Comparison of ENCODE assay signal across 9 mouse cellular contexts in genomic region chr8:64205321-64206023, GRCm38 (mm10). TPM values are rescaled to one million over a fixed set of nuclear protein-coding genes. Genes with fewer than 3 reads are reported as not detected.
DNase-seq lines count a peak whose midpoint lies in the region; ATAC-seq and TF ChIP-seq lines count a peak whose summit lies in the region.
"Had no signal": no experiment of that assay in that cellular context is flagged by ENCODE, and none has a peak within 500 bp of the region (broad histone marks: within the 10 kb centered on the region; RNA-seq: fewer than 3 reads in every experiment).

No protein-coding gene starts in this region.

- no peak for TF ChIP-seq POLR2A in heart, adult 2 months (IDR thresholded peaks at IDR 0.05; ENCODE audit: insufficient read depth, low read depth, low read length)

- no peak for TF ChIP-seq CTCF in heart, adult 2 months (IDR thresholded peaks at IDR 0.05)

- H3K9ac ChIP-seq in embryonic facial prominence, embryonic 11.5 days (replicated peaks; ENCODE audit: low read length) = peak overlapping the region; percentile 62
- peak overlapping the region; percentile 65 for H3K9ac ChIP-seq in heart, adult 2 months (ENCODE audit: low read depth, low read length)
- H3K9ac ChIP-seq in liver, embryonic 16.5 days (ENCODE audit: low read depth, low read length) = no peak overlapping the region
- H3K9ac ChIP-seq in neural tube, embryonic 15.5 days (replicated peaks) = peak overlapping the region; percentile 74

- H3K79me2 ChIP-seq in heart, adult 2 months (replicated peaks; ENCODE audit: control insufficient read depth, insufficient read depth, low read length) = no peaks in the 10 kb centered on the region

- H3K36me3 ChIP-seq in embryonic facial prominence, embryonic 11.5 days (replicated peaks; ENCODE audit: control insufficient read depth, insufficient read depth, low read depth, low read length) = no peaks in the 10 kb centered on the region
- H3K36me3 ChIP-seq in heart, adult 2 months (ENCODE audit: control insufficient read depth, insufficient read depth, low read length) = no peaks in the 10 kb centered on the region
- no peaks in the 10 kb centered on the region for H3K36me3 ChIP-seq in liver, embryonic 16.5 days (ENCODE audit: control insufficient read depth, insufficient read depth)
- H3K36me3 ChIP-seq in neural tube, embryonic 15.5 days = no peaks in the 10 kb centered on the region

- H3K4me2 ChIP-seq in embryonic facial prominence, embryonic 11.5 days (ENCODE audit: low read depth, low read length) = peak overlapping the region; percentile 98
- H3K4me2 ChIP-seq in liver, embryonic 16.5 days (ENCODE audit: low read depth, low read length) = peak overlapping the region; percentile 64
- H3K4me2 ChIP-seq in neural tube, embryonic 15.5 days = peak overlapping the region; percentile 98

- H3K9me3 ChIP-seq in embryonic facial prominence, embryonic 11.5 days (replicated peaks; ENCODE audit: control insufficient read depth, low read length) = no peaks in the 10 kb centered on the region
- no peaks in the 10 kb centered on the region for H3K9me3 ChIP-seq in liver, embryonic 16.5 days (replicated peaks; ENCODE audit: control insufficient read depth, low read length)
- no peaks in the 10 kb centered on the region for H3K9me3 ChIP-seq in neural tube, embryonic 15.5 days (replicated peaks)

- WGBS in embryonic facial prominence, embryonic 11.5 days = 0% methylated on average over 46 of the region's 61 CpGs
- WGBS in heart, adult 2 months = under 1% methylated on average over 61 of the region's 61 CpGs
- WGBS in liver, embryonic 16.5 days (ENCODE audit: insufficient replicate concordance) = under 1% methylated on average over 53 of the region's 61 CpGs
- WGBS in neural tube, embryonic 15.5 days = under 1% methylated on average over 51 of the region's 61 CpGs

- DNase-seq in urinary bladder, adult 2 months (ENCODE audit: low spot score) = peak; percentile 25
- DNase-seq in urinary bladder, postnatal 36 days (ENCODE audit: low spot score in 2 of 2) = no peak
- DNase-seq in embryonic facial prominence, embryonic 11.5 days (ENCODE audit: low spot score) = peak; percentile 50
- DNase-seq in heart, adult 2 months = peak; percentile 32 to 53
- peak; percentile 3 to 11 for DNase-seq in kidney, adult 8-10 months
- DNase-seq in spleen, postnatal 10 days (ENCODE audit: low spot score in 2 of 2) = no peak

- H3K27me3 ChIP-seq in embryonic facial prominence, embryonic 11.5 days (ENCODE audit: control insufficient read depth, insufficient read depth, low read length) = no peaks in the 10 kb centered on the region
- H3K27me3 ChIP-seq in heart, adult 2 months (ENCODE audit: control insufficient read depth, insufficient read depth, low read length) = peaks cover 3% of the 10 kb centered on the region; the same call in 1 of the 2 replicates
- H3K27me3 ChIP-seq in liver, embryonic 16.5 days (ENCODE audit: control insufficient read depth, insufficient read depth, low read depth, low read length) = peaks cover 37% of the 10 kb centered on the region
- peaks cover 20% of the 10 kb centered on the region for H3K27me3 ChIP-seq in neural tube, embryonic 15.5 days (replicated peaks)

- peak overlapping the region; percentile 60 for H3K4me3 ChIP-seq in embryonic facial prominence, embryonic 11.5 days (ENCODE audit: low read depth, low read length)
- peak overlapping the region; percentile 58 for H3K4me3 ChIP-seq in heart, adult 2 months
- peak overlapping the region; percentile 49 for H3K4me3 ChIP-seq in liver, embryonic 16.5 days (ENCODE audit: low read depth, low read length)
- H3K4me3 ChIP-seq in neural tube, embryonic 15.5 days (replicated peaks) = peak overlapping the region; percentile 69

- ATAC-seq in embryonic facial prominence, embryonic 11.5 days (replicated peaks; ENCODE audit: insufficient number of reproducible peaks, low FRiP score, low TSS enrichment, low read depth) = peak; percentile 66
- ATAC-seq in liver, embryonic 16.5 days (ENCODE audit: low read depth) = 0 out of 2 replicates have a peak, but pooled peaks have one; percentile 11
- peak; percentile 80 for ATAC-seq in neural tube, embryonic 15.5 days (ENCODE audit: low FRiP score)

- no peak overlapping the region for H3K27ac ChIP-seq in embryonic facial prominence, embryonic 11.5 days (replicated peaks; ENCODE audit: low read depth, low read length)
- no peak overlapping the region for H3K27ac ChIP-seq in heart, adult 2 months
- H3K27ac ChIP-seq in liver, embryonic 16.5 days (ENCODE audit: low read length) = no peak overlapping the region
- peak overlapping the region; percentile 54 for H3K27ac ChIP-seq in neural tube, embryonic 15.5 days (replicated peaks)

- intact Hi-C loops in heart, adult 2 months (cut with DNase I) = loop anchor here (10.0 kb wide), 1 partner anchor 339 kb away; no protein-coding TSS in a partner anchor

- no peak for TF ChIP-seq EP300 in heart, adult 2 months (IDR thresholded peaks at IDR 0.05; ENCODE audit: insufficient read depth, low read depth, low read length)

- H3K4me1 ChIP-seq in embryonic facial prominence, embryonic 11.5 days (ENCODE audit: control insufficient read depth, insufficient read depth, low read length) = no peaks in the 10 kb centered on the region
- no peaks in the 10 kb centered on the region; the same call in 1 of the 2 replicates for H3K4me1 ChIP-seq in heart, adult 2 months (ENCODE audit: control insufficient read depth, insufficient read depth, low read length)
- no peaks in the 10 kb centered on the region for H3K4me1 ChIP-seq in liver, embryonic 16.5 days (ENCODE audit: control insufficient read depth, low read depth, low read length)
- H3K4me1 ChIP-seq in neural tube, embryonic 15.5 days = peaks cover 19% of the 10 kb centered on the region

RNA-seq across cellular contexts. Expression of gene Tll1, which starts 0.6 kb away (rescaled TPM):
- 0.77 and 1.3 TPM in 2 replicates for polyA plus RNA-seq in urinary bladder, adult 2 months (2012; rRNA removed)
- 1.8 and 2.1 TPM in 2 replicates for polyA plus RNA-seq in embryonic facial prominence, embryonic 11.5 days (2014; fragmentation: Nextera tagmentation; extraction: Ambion mirVana)
- 1 to 10 TPM in 1 of 2 experiments, under 1 TPM in 1; 0.66 to 1.2 TPM for total RNA-seq in heart, adult 2 months (2021)
- 0.29 and 0.41 TPM in 2 replicates for polyA plus RNA-seq in heart, adult 2 months (2012; rRNA removed)
- polyA plus RNA-seq in liver, embryonic 16.5 days (2015; fragmentation: Nextera tagmentation; extraction: Ambion mirVana) = 0.05 TPM in 1 of 2 replicates, not detected in the other
- polyA plus RNA-seq in neural tube, embryonic 15.5 days (2015; fragmentation: Nextera tagmentation; extraction: Ambion mirVana) = 3.0 and 3.1 TPM in 2 replicates
- total RNA-seq: neutrophil, adult 5-6 weeks had no signal

Comparison
In these comparisons a context has a peak if more than half of its experiments do, and no peak if none do; other contexts are left out.
1. DNase-seq: peak in urinary bladder, adult 2 months (single experiment), embryonic facial prominence, embryonic 11.5 days (single experiment), heart, adult 2 months (2 of 2) and kidney, adult 8-10 months (2 of 2); none in urinary bladder, postnatal 36 days (0 of 2) and spleen, postnatal 10 days (0 of 2).
2. ATAC-seq: peak in every context shown above with its lines; median percentile 80 in neural tube, embryonic 15.5 days; 66 in embryonic facial prominence, embryonic 11.5 days; 11 in liver, embryonic 16.5 days.
3. Peak in every context shown above with its lines, with median percentiles within 50 percentile points of each other: H3K4me2 ChIP-seq and H3K4me3 ChIP-seq.